Mouse (Mus musculus): ENCODE measurements around the gene Nrip1. TPM values are rescaled to one million over a fixed set of nuclear protein-coding genes. Genes with fewer than 3 reads are reported as not detected.

The Nrip1 gene
- total RNA-seq, 1 experiment from 2014 or later: 46.7 TPM

GRCm38 (mm10) chr16:76319364-76320117 lies 54.1 kb downstream of the Nrip1 start:
- ATAC-seq (replicated peaks; ENCODE audit: low read depth, poor library complexity, severe bottlenecking): no peak

- no peak for ATAC-seq (replicated peaks; ENCODE audit: low read depth, poor library complexity, severe bottlenecking)
Observed at GRCm38 (mm10) chr16:76318331-76318922, 55.2 kb downstream of the Nrip1 start.

DNA sequence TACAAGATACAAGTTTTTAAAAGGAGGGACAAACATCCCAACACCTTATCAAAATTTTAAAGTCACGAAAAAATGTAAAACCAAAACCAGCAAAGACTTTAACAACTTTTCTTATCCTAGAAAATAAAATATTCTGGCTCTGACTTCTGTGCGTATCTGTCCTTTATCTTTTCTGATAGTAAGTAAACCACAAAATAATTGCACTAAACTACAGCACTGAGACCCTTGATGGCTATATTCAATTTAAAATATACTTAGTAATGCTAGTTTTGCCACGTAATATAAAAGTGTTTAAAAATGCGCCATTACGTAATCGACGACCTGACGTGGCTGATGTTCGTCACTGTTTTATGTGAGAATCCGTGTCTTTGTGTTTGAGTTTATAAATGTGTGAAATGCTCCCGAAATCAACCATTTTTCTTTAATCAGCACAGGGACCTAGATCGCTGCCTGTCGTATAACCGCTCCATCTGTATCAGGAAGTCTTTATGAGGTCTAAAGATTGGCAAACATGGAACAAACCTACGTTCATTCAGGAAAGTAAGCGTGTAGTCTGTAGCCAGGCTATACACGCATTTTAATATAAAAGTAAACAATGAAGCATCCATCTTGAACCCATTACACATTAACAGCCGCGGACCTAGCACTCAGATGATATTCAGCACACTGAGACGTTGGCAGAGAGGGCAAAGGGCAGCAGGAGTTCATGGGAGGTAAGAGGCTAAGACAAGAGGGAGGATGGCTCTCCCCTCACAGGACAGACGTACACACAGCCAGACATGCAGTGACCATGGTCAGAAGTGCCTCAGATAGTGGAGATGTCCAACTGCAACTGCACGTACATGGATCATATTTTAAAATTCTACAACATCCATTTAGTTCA lies 56.4 kb downstream of the Nrip1 start:
- no peak for ATAC-seq (replicated peaks; ENCODE audit: low read depth, poor library complexity, severe bottlenecking)

DNA sequence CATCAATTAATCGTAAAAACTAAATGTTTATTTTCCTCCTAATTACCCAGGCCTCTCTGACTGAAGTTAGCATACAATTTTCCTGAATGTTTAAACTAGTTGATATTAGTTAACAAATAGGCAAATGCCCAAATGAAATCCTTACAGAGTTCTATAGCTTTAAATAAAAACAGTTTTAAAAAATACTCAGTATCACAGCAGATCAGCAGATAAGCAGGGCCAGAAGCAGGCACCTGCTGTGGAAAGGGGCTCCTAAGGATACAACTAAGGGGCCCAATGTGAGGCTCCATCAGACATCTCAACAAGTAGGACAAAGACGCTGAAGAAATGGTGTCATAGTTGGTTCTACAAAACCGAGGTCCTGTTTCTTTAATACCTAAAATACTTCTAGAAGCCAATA lies 58.0 kb downstream of the Nrip1 start:
- no peak for ATAC-seq (replicated peaks; ENCODE audit: low read depth, poor library complexity, severe bottlenecking)

DNA sequence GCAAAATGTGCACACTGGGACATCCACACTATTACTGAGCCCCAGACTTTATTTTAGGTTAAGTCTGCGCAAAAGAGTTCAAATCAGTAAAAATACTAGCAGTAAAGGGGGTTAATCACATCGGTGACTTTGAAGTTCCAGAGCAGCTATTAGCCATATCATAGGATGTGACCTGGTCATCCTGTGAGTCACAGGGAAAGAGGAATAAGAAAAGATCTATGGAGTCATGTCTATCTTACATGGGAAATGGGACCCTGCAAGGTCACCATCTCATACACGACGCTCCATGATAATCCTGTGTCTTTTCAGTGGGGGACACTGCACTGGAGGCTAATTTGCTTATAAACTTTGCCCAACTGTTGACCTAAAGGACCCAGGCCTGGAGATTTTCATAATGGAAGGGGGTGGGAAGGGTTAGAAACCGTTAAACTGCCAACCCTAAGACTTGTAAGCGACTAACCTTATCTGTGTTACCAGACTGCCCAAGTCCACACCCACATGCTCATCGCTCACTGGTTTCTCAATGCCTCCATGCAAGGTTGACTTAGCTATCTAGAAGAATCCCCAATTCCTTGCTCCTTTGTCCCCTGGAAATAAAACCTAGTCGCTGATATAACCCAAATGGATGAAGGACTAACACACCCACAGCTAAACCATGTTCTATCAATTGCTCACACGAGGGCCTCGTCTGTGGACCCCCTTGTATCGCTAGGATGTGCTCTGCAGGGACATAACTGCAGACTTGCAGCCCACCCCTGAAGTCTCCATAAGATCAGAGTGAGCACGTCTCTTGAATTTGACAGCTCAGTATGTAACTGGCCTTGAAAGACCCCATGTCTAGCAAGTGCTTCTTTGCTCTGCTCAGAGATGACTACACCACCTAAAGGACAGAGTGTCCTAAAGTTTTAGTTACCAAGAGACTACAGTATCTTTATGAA lies 59.3 kb downstream of the Nrip1 start:
- peak; percentile 71 for ATAC-seq (replicated peaks; ENCODE audit: low read depth, poor library complexity, severe bottlenecking)

DNA sequence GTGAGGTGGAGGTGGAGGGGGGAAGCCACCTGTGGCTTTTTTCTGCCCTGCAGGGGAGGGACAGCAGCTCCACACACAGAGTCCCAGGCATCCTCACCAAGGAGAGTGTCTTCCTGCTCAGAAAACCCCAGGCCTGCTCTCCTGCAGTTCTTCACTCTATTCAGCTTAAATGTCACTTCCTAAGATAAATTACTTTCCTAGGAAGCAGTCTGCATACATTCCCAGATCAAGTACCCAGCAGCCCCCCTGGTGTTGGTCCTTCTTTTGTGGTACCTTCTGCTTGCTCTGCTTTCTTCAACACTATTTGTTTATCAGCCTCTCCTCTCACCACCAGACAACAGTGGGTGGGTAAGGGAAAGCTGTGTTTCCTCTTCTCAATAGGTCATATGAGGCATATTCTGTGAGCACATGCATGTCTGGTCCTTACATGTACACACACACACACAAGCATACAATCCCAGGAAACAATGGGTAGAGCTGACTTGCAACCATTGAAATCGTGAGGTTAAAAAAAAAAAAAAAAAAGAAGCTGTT lies 60.7 kb downstream of the Nrip1 start:
- no peak for ATAC-seq (replicated peaks; ENCODE audit: low read depth, poor library complexity, severe bottlenecking)

DNA sequence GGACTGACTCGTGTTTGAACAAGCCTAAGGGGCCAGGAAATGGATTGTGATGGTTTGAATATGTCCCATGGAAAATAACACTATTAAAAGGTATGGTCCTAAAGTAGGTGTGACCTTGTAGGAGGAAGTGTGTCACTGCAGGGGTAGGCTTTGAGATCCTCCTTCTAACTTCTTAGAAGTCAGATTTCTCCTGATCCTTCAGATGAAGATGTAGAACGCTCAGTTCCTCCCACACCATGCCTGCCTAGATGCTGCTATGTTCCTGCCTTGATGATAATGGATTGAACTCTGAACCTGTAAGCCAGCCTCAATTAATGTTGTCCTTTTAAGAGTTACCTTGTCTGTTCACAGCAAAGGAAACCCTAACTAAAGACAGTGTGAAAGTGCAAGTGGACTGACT lies 62.8 kb downstream of the Nrip1 start:
- ATAC-seq (replicated peaks; ENCODE audit: low read depth, poor library complexity, severe bottlenecking): no peak

DNA sequence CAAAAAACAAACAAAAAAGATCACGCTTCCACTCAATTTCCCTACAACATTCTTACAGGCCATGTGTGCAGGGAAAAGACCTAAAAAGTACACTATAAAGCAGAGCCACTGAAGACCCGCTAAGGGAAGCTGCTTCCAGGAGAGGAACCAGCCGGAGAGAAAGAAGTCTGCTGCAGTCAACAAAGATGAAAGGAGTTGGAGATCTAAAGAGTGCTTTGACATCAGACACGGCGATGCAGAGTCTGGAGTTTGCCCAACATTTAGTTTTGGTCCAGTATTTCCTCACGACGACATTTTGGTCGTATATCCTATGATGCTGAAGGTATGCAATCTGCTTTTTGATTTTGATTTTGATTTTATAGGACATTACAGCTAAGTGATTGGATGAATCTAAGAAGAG lies 63.3 kb downstream of the Nrip1 start:
- no peak for ATAC-seq (replicated peaks; ENCODE audit: low read depth, poor library complexity, severe bottlenecking)

GRCm38 (mm10) chr16:76309280-76309679 lies 64.3 kb downstream of the Nrip1 start:
- peak; percentile 26; the same call in 1 of the 2 replicates for ATAC-seq (replicated peaks; ENCODE audit: low read depth, poor library complexity, severe bottlenecking)

DNA sequence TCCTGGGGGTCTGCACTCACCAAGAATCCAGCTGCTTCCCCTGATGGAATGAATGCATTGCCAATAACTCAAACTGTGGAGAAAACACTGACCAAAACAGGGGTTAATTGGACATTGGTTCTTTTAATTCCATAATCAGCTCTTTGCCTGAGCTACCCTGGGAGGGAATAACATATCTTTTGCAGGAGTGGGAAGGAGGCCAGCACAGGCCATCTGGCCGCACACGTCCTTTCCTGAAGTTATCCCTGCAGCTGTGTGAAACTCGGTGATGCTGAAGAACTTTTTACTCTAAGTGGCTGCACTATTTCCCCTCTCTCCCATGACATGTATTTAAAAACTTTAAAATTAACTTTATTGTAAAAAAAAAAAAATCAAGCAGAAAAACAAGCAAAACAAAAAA lies 66.6 kb downstream of the Nrip1 start:
- ATAC-seq (replicated peaks; ENCODE audit: low read depth, poor library complexity, severe bottlenecking): no peak

GRCm38 (mm10) chr16:76306446-76306845 lies 67.2 kb downstream of the Nrip1 start:
- ATAC-seq (replicated peaks; ENCODE audit: low read depth, poor library complexity, severe bottlenecking): no peak

DNA sequence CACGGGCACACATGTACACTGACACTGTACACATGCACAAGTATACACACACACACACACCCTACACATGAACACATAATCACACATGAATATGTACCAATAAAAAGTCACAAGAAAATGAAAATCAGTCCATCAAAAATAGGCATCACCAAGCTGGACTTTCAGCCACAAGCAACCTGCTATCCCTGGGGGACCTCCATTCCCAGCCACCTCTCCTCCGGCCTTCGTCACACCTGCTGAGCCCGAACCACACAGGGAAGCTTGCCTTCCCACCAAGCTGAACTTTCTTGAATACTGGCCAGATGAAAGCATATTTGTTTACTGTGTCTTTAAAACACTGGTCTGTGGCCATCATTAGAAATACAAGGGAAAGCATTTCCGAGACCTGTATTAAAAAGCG lies 70.2 kb downstream of the Nrip1 start:
- no peak for ATAC-seq (replicated peaks; ENCODE audit: low read depth, poor library complexity, severe bottlenecking)

DNA sequence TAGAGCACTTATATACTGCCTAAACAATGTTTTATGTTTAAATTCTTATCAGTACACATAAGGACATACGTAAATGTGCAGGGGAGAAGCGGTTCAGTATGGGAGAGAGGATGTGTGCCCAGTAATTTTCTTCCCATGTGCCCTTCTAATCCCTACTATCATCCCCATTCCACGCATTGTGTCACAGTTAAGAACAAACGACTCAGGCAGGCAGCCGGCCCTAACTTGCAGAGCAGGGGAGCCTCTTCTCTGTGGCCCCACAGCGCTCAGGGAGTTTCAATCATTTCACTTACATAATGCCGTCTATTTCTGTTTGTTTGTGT lies 71.9 kb downstream of the Nrip1 start:
- no peak for ATAC-seq (replicated peaks; ENCODE audit: low read depth, poor library complexity, severe bottlenecking)

DNA sequence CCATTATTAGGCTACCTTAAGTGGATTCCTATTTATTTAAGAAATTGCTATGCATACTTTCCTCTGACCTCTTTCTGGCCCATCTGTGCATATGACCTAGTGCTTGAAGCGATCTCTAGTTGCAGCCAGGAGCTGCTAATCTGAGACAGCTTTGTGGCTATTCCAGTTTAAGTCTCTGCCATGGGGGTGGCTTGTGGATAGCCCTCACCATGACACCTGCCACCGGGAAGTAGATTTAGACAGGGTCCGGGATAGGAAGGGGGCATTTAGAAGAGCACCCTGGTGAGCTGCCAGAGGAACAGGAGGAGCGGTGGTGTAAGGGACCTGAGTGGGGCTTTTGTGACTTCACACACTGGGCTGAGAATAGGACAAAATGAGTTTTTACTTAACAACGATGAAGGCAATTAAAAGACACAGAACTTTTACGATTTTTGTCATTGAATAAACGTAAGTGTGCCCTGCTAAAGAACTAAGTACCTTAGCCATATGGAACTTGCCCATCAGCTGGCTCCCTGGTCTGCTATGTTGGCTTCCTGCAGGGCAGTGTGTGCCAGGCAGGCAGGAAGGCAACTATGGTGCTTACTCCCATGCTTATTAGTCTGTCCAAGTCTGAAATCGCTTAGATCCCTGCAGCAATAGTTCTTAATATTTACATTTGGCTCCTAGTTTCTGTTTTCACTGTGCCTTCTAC lies 72.4 kb downstream of the Nrip1 start:
- peak; percentile 26; the same call in 1 of the 2 replicates for ATAC-seq (replicated peaks; ENCODE audit: low read depth, poor library complexity, severe bottlenecking)

DNA sequence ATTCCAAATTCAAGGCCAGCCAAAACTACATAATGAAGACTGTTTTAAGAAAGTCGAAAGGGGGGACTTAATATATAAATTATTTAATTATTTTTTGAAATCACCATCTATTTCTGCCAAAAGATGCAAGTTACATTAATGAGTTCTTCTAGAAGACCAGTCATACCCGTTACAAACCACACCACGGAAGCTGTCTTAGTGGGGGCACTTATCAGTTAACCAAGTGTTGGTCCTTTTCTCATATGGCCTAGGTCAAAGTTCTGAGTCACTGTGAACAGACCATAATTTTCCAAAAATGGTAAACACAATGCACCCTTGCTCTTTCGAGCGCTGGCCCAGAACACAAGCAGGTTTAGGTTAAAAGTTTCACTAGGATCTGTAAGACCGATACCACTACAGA lies 73.2 kb downstream of the Nrip1 start:
- peak; percentile 20; the same call in 1 of the 2 replicates for ATAC-seq (replicated peaks; ENCODE audit: low read depth, poor library complexity, severe bottlenecking)

DNA sequence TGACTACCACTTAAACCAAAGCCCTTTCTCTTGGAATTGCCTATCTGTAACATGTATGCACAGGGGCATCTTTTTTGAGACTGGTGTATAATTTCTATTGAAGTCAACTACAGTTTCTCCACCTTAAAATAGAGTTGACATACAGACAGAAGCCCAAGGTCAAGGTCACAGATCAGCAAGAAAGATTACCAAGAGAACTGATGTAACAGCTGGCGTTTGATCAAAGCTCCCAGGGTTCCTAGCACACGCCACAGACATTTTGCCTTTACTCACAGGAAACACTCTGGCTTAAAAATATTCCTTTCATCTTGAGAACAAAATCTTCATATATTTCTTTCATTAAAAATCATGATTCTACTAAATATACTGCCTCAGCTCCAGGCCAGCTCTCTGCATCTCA lies 74.1 kb downstream of the Nrip1 start:
- no peak for ATAC-seq (replicated peaks; ENCODE audit: low read depth, poor library complexity, severe bottlenecking)

GRCm38 (mm10) chr16:76295322-76295721 lies 78.3 kb downstream of the Nrip1 start:
- no peak for ATAC-seq (replicated peaks; ENCODE audit: low read depth, poor library complexity, severe bottlenecking)

- ATAC-seq (replicated peaks; ENCODE audit: low read depth, poor library complexity, severe bottlenecking): no peak
Observed at GRCm38 (mm10) chr16:76294550-76294949, 79.1 kb downstream of the Nrip1 start.

GRCm38 (mm10) chr16:76293765-76294463 lies 79.7 kb downstream of the Nrip1 start:
- ATAC-seq (replicated peaks; ENCODE audit: low read depth, poor library complexity, severe bottlenecking): peak; percentile 72
